ENCODE assay signal across 23 mouse cellular contexts in the genomic region with DNA sequence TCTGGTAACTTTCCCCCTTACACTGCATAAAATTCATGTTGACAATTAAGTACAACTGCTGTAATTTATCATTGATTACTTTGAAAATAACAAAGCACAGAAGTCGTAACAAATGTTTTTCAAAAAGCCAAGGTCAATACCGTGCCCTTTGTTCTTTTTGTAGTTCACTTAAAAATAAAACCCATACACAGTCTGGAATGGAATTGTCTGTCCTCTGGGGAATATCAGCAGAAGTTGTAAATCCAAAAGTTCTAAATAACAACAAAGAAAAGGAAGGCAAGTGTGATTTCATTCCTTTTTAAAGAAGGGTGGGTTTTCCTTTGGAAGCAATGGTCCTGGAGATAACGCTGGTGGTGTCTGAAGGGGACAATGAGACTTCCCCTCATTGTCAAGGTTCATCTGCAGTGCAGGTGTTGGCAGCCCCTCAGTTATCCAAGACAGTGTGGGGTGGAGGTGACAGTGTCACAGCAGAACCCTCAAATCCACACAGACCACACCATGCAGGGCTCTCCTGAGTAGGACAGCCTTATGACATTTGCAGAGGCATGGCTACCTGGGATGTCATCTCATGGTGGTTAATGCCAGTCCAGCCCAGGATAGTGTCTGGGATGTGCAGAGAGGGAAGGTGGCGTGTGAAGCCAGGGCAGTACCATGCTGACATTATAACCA. TPM values are rescaled to one million over a fixed set of nuclear protein-coding genes. Genes with fewer than 3 reads are reported as not detected.
DNase-seq lines count a peak whose midpoint lies in the region; ATAC-seq lines count a peak whose summit lies in the region.
"Had no signal": no experiment of that assay in that cellular context is flagged by ENCODE, and none has a peak within 500 bp of the region (broad histone marks: within the 10 kb centered on the region; RNA-seq: fewer than 3 reads in every experiment).

No protein-coding gene starts in this region.

- ATAC-seq in forebrain, embryonic 11.5 days (replicated peaks; ENCODE audit: low FRiP score), result no peak
- ATAC-seq in kidney, embryonic 15.5 days (replicated peaks; ENCODE audit: low FRiP score), result no peak
- ATAC-seq in kidney, embryonic 16.5 days (ENCODE audit: low FRiP score, low TSS enrichment), result peak; percentile 46; the same call in 1 of the 2 replicates
- ATAC-seq in kidney, embryonic 14.5 days (ENCODE audit: low FRiP score, low TSS enrichment), result no peak
- ATAC-seq: activated CD4-positive, CD25-positive, alpha-beta regulatory T cell, adult 4 months; forebrain, embryonic 16.5 days had no signal

- H3K4me1 ChIP-seq in forebrain, embryonic 11.5 days (replicated peaks; ENCODE audit: control insufficient read depth, insufficient read depth, low read length), result no peaks in the 10 kb centered on the region
- no peaks in the 10 kb centered on the region for H3K4me1 ChIP-seq in forebrain, embryonic 10.5 days
- H3K4me1 ChIP-seq in kidney, embryonic 15.5 days, result 0 out of 2 replicates have a peak, but pooled peaks cover 3% of the 10 kb centered on the region
- H3K4me1 ChIP-seq in kidney, embryonic 16.5 days (ENCODE audit: insufficient read depth, low read length), result no peaks in the 10 kb centered on the region
- H3K4me1 ChIP-seq in kidney, embryonic 14.5 days (ENCODE audit: control insufficient read depth, insufficient read depth, low read length), result no peaks in the 10 kb centered on the region
- H3K4me1 ChIP-seq: embryonic facial prominence, embryonic 15.5 days; forebrain, embryonic 12.5 days; hindbrain, embryonic 10.5 days had no signal

- no peak overlapping the region for H3K4me2 ChIP-seq in forebrain, embryonic 11.5 days (ENCODE audit: low read depth, low read length, severe bottlenecking)
- H3K4me2 ChIP-seq in kidney, embryonic 15.5 days, result no peak overlapping the region
- H3K4me2 ChIP-seq in kidney, embryonic 16.5 days (replicated peaks; ENCODE audit: low read depth, low read length), result no peak overlapping the region
- no peak overlapping the region for H3K4me2 ChIP-seq in kidney, embryonic 14.5 days (replicated peaks; ENCODE audit: low read depth, low read length)
- H3K4me2 ChIP-seq: embryonic facial prominence, embryonic 15.5 days; forebrain, embryonic 12.5 days; heart, embryonic 11.5 days; hindbrain, embryonic 14.5 days had no signal

- no peak overlapping the region for H3K27ac ChIP-seq in forebrain, embryonic 11.5 days (ENCODE audit: low read depth, low read length)
- H3K27ac ChIP-seq in forebrain, embryonic 10.5 days, result no peak overlapping the region
- H3K27ac ChIP-seq in kidney, embryonic 15.5 days, result no peak overlapping the region
- no peak overlapping the region for H3K27ac ChIP-seq in kidney, embryonic 16.5 days (ENCODE audit: low read length)
- no peak overlapping the region for H3K27ac ChIP-seq in kidney, embryonic 14.5 days (ENCODE audit: low read depth, low read length)
- H3K27ac ChIP-seq: embryonic facial prominence, embryonic 15.5 days; forebrain, embryonic 12.5 days; hindbrain, embryonic 10.5 days; hindbrain, embryonic 14.5 days had no signal

- peak; percentile 10 for DNase-seq in forebrain, embryonic 11.5 days (ENCODE audit: low spot score)
- no peak for DNase-seq in forebrain, embryonic 10.5 days (ENCODE audit: extremely low spot score, low spot score)
- DNase-seq in kidney, adult 11 months, result peak; percentile 39
- no peak for DNase-seq in T-cell, adult 2 months (ENCODE audit: low spot score)
- DNase-seq: adrenal gland, adult 8-10 months; adrenal gland, postnatal 36 days; cerebellum, adult 11 months; cerebellum, adult 8-10 months; cerebellum, postnatal 14 days; embryo, embryonic 11 days; gastrocnemius, postnatal 25 days had no signal

- H3K27me3 ChIP-seq in forebrain, embryonic 11.5 days (ENCODE audit: control insufficient read depth, insufficient read depth, low read length), result no peaks in the 10 kb centered on the region
- no peaks in the 10 kb centered on the region for H3K27me3 ChIP-seq in forebrain, embryonic 10.5 days (ENCODE audit: poor library complexity, severe bottlenecking)
- H3K27me3 ChIP-seq in kidney, embryonic 15.5 days, result no peaks in the 10 kb centered on the region
- H3K27me3 ChIP-seq in kidney, embryonic 16.5 days (ENCODE audit: insufficient read depth, low read length), result no peaks in the 10 kb centered on the region
- no peaks in the 10 kb centered on the region for H3K27me3 ChIP-seq in kidney, embryonic 14.5 days (ENCODE audit: control insufficient read depth, insufficient read depth, low read length)
- H3K27me3 ChIP-seq: embryonic facial prominence, embryonic 15.5 days; forebrain, embryonic 12.5 days had no signal

- no peaks in the 10 kb centered on the region for H3K36me3 ChIP-seq in forebrain, embryonic 11.5 days (ENCODE audit: control insufficient read depth, insufficient read depth, low read length)
- no peaks in the 10 kb centered on the region for H3K36me3 ChIP-seq in forebrain, embryonic 10.5 days (replicated peaks)
- no peaks in the 10 kb centered on the region for H3K36me3 ChIP-seq in kidney, embryonic 15.5 days
- no peaks in the 10 kb centered on the region for H3K36me3 ChIP-seq in kidney, embryonic 16.5 days (ENCODE audit: insufficient read depth, low read length)
- H3K36me3 ChIP-seq in kidney, embryonic 14.5 days (ENCODE audit: control insufficient read depth, insufficient read depth, low read length), result no peaks in the 10 kb centered on the region
- H3K36me3 ChIP-seq: embryonic facial prominence, embryonic 15.5 days; forebrain, embryonic 12.5 days; hindbrain, embryonic 10.5 days had no signal

- no peak overlapping the region for H3K4me3 ChIP-seq in forebrain, embryonic 11.5 days (ENCODE audit: low read depth, low read length)
- H3K4me3 ChIP-seq in forebrain, embryonic 10.5 days, result no peak overlapping the region
- no peak overlapping the region for H3K4me3 ChIP-seq in kidney, embryonic 15.5 days (replicated peaks)
- H3K4me3 ChIP-seq in kidney, embryonic 16.5 days (ENCODE audit: low read length), result no peak overlapping the region
- no peak overlapping the region for H3K4me3 ChIP-seq in kidney, embryonic 14.5 days (ENCODE audit: low read length)
- H3K4me3 ChIP-seq: embryonic facial prominence, embryonic 15.5 days; erythroblast, embryonic 14.5 days; forebrain, embryonic 12.5 days; hindbrain, embryonic 10.5 days had no signal

- no peak overlapping the region for H3K9ac ChIP-seq in forebrain, embryonic 11.5 days (ENCODE audit: low read length)
- H3K9ac ChIP-seq in kidney, embryonic 15.5 days, result no peak overlapping the region
- H3K9ac ChIP-seq in kidney, embryonic 16.5 days (replicated peaks; ENCODE audit: low read length), result no peak overlapping the region
- no peak overlapping the region for H3K9ac ChIP-seq in kidney, embryonic 14.5 days (ENCODE audit: low read depth, low read length)
- H3K9ac ChIP-seq: embryonic facial prominence, embryonic 15.5 days; forebrain, embryonic 12.5 days; hindbrain, embryonic 14.5 days had no signal

- H3K9me3 ChIP-seq in forebrain, embryonic 11.5 days (ENCODE audit: control insufficient read depth, low read length), result no peaks in the 10 kb centered on the region
- H3K9me3 ChIP-seq in forebrain, embryonic 10.5 days, result no peaks in the 10 kb centered on the region
- H3K9me3 ChIP-seq in kidney, embryonic 15.5 days (replicated peaks), result no peaks in the 10 kb centered on the region
- no peaks in the 10 kb centered on the region for H3K9me3 ChIP-seq in kidney, embryonic 16.5 days (ENCODE audit: low read length)
- no peaks in the 10 kb centered on the region for H3K9me3 ChIP-seq in kidney, embryonic 14.5 days (ENCODE audit: control insufficient read depth, low read length)
- H3K9me3 ChIP-seq: embryonic facial prominence, embryonic 15.5 days; forebrain, embryonic 12.5 days; hindbrain, embryonic 10.5 days had no signal

- WGBS in forebrain, embryonic 11.5 days, result 86% methylated on average over 4 of the region's 4 CpGs
- WGBS in forebrain, embryonic 10.5 days, result 94% methylated on average over 4 of the region's 4 CpGs
- 69% methylated on average over 4 of the region's 4 CpGs for WGBS in kidney, embryonic 15.5 days
- 74% methylated on average over 4 of the region's 4 CpGs for WGBS in kidney, embryonic 16.5 days
- WGBS in kidney, embryonic 14.5 days, result 58% methylated on average over 4 of the region's 4 CpGs

RNA-seq across cellular contexts. Expression of a gene that starts 9.7 kb away (rescaled TPM):
- 0.11 and 0.25 TPM in 2 replicates for polyA plus RNA-seq in forebrain, embryonic 11.5 days (2014; fragmentation: Nextera tagmentation; extraction: Ambion mirVana)
- 0.12 and 0.14 TPM in 2 replicates for polyA plus RNA-seq in forebrain, embryonic 10.5 days (2016; fragmentation: Nextera tagmentation; extraction: Ambion mirVana)
- 18.9 and 22.2 TPM in 2 replicates for polyA plus RNA-seq in kidney, embryonic 15.5 days (2015; fragmentation: Nextera tagmentation; extraction: Ambion mirVana)
- polyA plus RNA-seq in kidney, embryonic 16.5 days (2015; fragmentation: Nextera tagmentation; extraction: Ambion mirVana), result 27.3 and 28.0 TPM in 2 replicates
- 16.6 and 17.1 TPM in 2 replicates for polyA plus RNA-seq in kidney, embryonic 14.5 days (2014; fragmentation: Nextera tagmentation; extraction: Ambion mirVana)
- polyA plus RNA-seq: C2C12 had no signal

RNA-seq across cellular contexts. Expression of a gene that starts 22.5 kb away (rescaled TPM):
- 7.4 TPM in 2 replicates for polyA plus RNA-seq in forebrain, embryonic 11.5 days (2014; fragmentation: Nextera tagmentation; extraction: Ambion mirVana)
- polyA plus RNA-seq in forebrain, embryonic 10.5 days (2016; fragmentation: Nextera tagmentation; extraction: Ambion mirVana), result 4.2 and 4.4 TPM in 2 replicates
- 8.0 and 8.4 TPM in 2 replicates for polyA plus RNA-seq in kidney, embryonic 15.5 days (2015; fragmentation: Nextera tagmentation; extraction: Ambion mirVana)
- 8.9 and 9.2 TPM in 2 replicates for polyA plus RNA-seq in kidney, embryonic 16.5 days (2015; fragmentation: Nextera tagmentation; extraction: Ambion mirVana)
- 7.3 and 9.7 TPM in 2 replicates for polyA plus RNA-seq in kidney, embryonic 14.5 days (2014; fragmentation: Nextera tagmentation; extraction: Ambion mirVana)

RNA-seq across cellular contexts. Expression of a gene that starts 31.5 kb away (rescaled TPM):
- polyA plus RNA-seq in forebrain, embryonic 11.5 days (2014; fragmentation: Nextera tagmentation; extraction: Ambion mirVana), result 36.8 and 39.3 TPM in 2 replicates
- polyA plus RNA-seq in forebrain, embryonic 10.5 days (2016; fragmentation: Nextera tagmentation; extraction: Ambion mirVana), result 40.8 and 41.1 TPM in 2 replicates
- 35.6 and 36.1 TPM in 2 replicates for polyA plus RNA-seq in kidney, embryonic 15.5 days (2015; fragmentation: Nextera tagmentation; extraction: Ambion mirVana)
- 35.1 and 38.6 TPM in 2 replicates for polyA plus RNA-seq in kidney, embryonic 16.5 days (2015; fragmentation: Nextera tagmentation; extraction: Ambion mirVana)
- polyA plus RNA-seq in kidney, embryonic 14.5 days (2014; fragmentation: Nextera tagmentation; extraction: Ambion mirVana), result 26.2 and 29.8 TPM in 2 replicates
- polyA plus RNA-seq: C2C12; erythroblast, embryonic 14.5 days had no signal

Comparison
In these comparisons a context has a peak if more than half of its experiments do, and no peak if none do; other contexts are left out.
1. DNase-seq: peak in forebrain, embryonic 11.5 days (single experiment) and kidney, adult 11 months (single experiment); none in forebrain, embryonic 10.5 days (single experiment) and T-cell, adult 2 months (single experiment).
2. RNA of a gene that starts 9.7 kb away (polyA plus RNA-seq): 27.3 to 28.0 TPM in kidney, embryonic 16.5 days, 18.9 to 22.2 TPM in kidney, embryonic 15.5 days and 16.6 to 17.1 TPM in kidney, embryonic 14.5 days; 0.12 to 0.14 TPM in forebrain, embryonic 10.5 days and 0.11 to 0.25 TPM in forebrain, embryonic 11.5 days; every median in the first group is over 10 times any median in the second.